Mouse (Mus musculus): ENCODE results near the gene Suclg1. TPM values are rescaled to one million over a fixed set of nuclear protein-coding genes. Genes with fewer than 3 reads are reported as not detected.

Gene Suclg1
- polyA plus RNA-seq, 1 experiment from 2014 or later = 176 TPM

DNA sequence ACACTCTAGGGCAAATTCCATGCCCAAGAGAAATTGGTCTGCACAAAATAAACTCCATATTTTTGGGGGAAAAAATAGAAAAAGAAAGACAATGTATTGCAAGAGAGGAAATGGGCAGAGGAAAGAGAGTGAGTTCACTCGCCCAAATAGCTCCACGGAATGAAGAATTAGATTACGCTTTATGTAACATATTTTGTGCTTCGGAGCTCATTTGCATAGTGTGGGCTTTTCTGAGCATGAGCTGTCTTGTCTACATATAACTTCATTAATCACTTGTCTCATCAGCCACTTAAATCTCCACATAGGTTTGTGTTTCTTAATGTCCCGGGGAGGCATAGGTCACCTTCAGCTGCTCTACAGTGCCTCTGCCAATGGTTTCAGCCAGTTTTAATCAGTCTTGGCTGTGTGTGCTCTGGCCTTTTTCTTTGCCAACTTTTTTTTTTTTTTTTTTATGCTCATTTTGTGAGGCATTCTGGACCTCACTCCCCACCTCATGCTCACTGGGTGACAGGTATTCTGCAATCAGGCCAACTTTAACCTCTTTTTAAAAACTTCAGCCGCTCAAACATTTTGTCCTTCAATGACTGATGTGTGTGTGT, 13.8 kb upstream of the Suclg1 start:
- Histone ChIP-seq H3K4me1 (ENCODE audit: control insufficient read depth, insufficient read depth, low read length) (no peaks in the 10 kb centered on the region), H3K4me2 (ENCODE audit: low read depth, severe bottlenecking) (no peak overlapping the region), H3K9me3 (ENCODE audit: control insufficient read depth, low read length) (no peaks in the 10 kb centered on the region), H3K4me3 (ENCODE audit: low read depth, low read length) (no peak overlapping the region), H3K36me3 (ENCODE audit: control insufficient read depth, insufficient read depth, low read length) (no peaks in the 10 kb centered on the region), H3K27ac (replicated peaks; ENCODE audit: low read depth, low read length) (no peak overlapping the region), H3K27me3 (ENCODE audit: control insufficient read depth, insufficient read depth, low read length) (no peaks in the 10 kb centered on the region), H3K9ac (ENCODE audit: low read length) (no peak overlapping the region)
- 88% methylated on average over 6 of the region's 6 CpGs for WGBS
- DNase-seq (ENCODE audit: low spot score) = no peak
- no peak for ATAC-seq (ENCODE audit: insufficient number of reproducible peaks, low FRiP score, low TSS enrichment, low read depth)

DNA sequence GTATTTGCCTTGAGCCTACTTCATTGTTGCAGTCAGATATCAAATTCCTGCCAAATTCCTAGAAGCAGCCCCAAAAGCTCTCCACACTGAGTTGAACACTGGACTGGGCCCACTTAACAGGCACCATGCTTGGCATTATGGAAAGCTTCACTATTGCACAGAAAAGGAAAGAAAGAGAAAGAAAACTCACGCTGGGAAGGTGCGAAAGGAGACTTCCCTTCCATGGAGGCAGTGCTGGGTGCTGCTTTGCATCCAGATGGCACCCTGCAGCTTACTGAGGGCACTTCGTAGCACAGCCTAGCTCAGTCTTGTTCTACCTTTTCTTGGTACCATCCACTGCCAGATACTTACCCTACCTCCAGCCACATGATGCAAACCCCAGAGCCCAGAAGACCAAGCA, 12.5 kb upstream of the Suclg1 start:
- no peak for DNase-seq (ENCODE audit: low spot score)
- H3K27me3 ChIP-seq (ENCODE audit: control insufficient read depth, insufficient read depth, low read length) = no peaks in the 10 kb centered on the region
- no peaks in the 10 kb centered on the region for H3K9me3 ChIP-seq (ENCODE audit: control insufficient read depth, low read length)
- no peak overlapping the region for H3K9ac ChIP-seq (ENCODE audit: low read length)
- H3K27ac ChIP-seq (replicated peaks; ENCODE audit: low read depth, low read length) = no peak overlapping the region
- H3K4me1 ChIP-seq (ENCODE audit: control insufficient read depth, insufficient read depth, low read length) = no peaks in the 10 kb centered on the region
- no peak for ATAC-seq (ENCODE audit: insufficient number of reproducible peaks, low FRiP score, low TSS enrichment, low read depth)
- no peaks in the 10 kb centered on the region for H3K36me3 ChIP-seq (ENCODE audit: control insufficient read depth, insufficient read depth, low read length)
- no peak overlapping the region for H3K4me2 ChIP-seq (ENCODE audit: low read depth, severe bottlenecking)
- 82% methylated on average over 3 of the region's 3 CpGs for WGBS
- H3K4me3 ChIP-seq (ENCODE audit: low read depth, low read length) = no peak overlapping the region

DNA sequence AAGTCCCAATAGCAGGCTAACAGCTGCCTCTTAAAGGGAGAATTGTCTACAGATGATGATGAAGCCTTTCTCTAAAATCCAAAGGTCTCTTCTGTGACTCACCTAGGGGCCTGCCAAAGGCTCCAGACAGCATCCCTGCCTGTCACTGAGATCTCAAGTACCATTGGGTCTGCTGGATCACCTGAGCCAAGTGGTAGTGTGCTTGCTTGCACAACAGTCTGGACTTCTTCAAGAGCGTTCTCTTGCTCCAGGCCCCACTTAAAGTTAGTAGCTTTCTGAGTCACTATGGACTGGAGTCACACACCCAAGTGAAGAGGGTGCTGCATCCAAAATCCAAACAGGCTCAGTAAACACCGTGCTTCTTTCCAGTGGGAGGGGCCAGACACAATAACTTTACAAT, 1.4 kb upstream of the Suclg1 start:
- Histone ChIP-seq H3K4me3 (ENCODE audit: low read depth, low read length) (no peak overlapping the region), H3K27ac (replicated peaks; ENCODE audit: low read depth, low read length) (no peak overlapping the region), H3K36me3 (ENCODE audit: control insufficient read depth, insufficient read depth, low read length) (no peaks in the 10 kb centered on the region), H3K9ac (ENCODE audit: low read length) (no peak overlapping the region), H3K4me1 (ENCODE audit: control insufficient read depth, insufficient read depth, low read length) (no peaks in the 10 kb centered on the region), H3K4me2 (ENCODE audit: low read depth, severe bottlenecking) (no peak overlapping the region), H3K27me3 (ENCODE audit: control insufficient read depth, insufficient read depth, low read length) (no peaks in the 10 kb centered on the region), H3K9me3 (ENCODE audit: control insufficient read depth, low read length) (no peaks in the 10 kb centered on the region)
- WGBS = 78% methylated on average over 2 of the region's 2 CpGs
- DNase-seq (ENCODE audit: low spot score) = no peak
- no peak for ATAC-seq (ENCODE audit: insufficient number of reproducible peaks, low FRiP score, low TSS enrichment, low read depth)

DNA sequence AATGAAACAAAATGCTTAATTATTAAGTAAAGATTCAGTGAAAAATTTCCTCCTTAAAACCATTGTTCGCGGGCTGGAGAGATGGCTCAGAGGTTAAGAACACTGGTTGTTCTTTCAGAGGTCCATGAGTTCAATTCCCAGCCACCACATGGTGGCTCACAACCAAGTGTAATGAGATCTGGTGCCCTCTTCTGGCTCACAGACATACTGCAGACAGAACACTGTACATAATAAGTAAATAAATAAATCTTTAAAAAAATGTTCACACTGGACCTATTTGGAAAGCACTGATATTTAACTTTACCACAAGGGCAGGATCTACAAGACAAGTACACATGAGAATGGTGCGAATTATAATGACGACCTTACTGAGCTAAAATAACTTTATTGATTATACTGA, 730 bp upstream of the Suclg1 start:
- Histone ChIP-seq H3K36me3 (ENCODE audit: control insufficient read depth, insufficient read depth, low read length) (no peaks in the 10 kb centered on the region), H3K9ac (ENCODE audit: low read length) (no peak overlapping the region), H3K27me3 (ENCODE audit: control insufficient read depth, insufficient read depth, low read length) (no peaks in the 10 kb centered on the region), H3K4me3 (ENCODE audit: low read depth, low read length) (no peak overlapping the region), H3K4me2 (ENCODE audit: low read depth, severe bottlenecking) (no peak overlapping the region; the same call in 1 of the 2 replicates), H3K9me3 (ENCODE audit: control insufficient read depth, low read length) (no peaks in the 10 kb centered on the region), H3K27ac (replicated peaks; ENCODE audit: low read depth, low read length) (no peak overlapping the region), H3K4me1 (ENCODE audit: control insufficient read depth, insufficient read depth, low read length) (no peaks in the 10 kb centered on the region)
- 44% methylated on average over 4 of the region's 4 CpGs for WGBS
- ATAC-seq (ENCODE audit: insufficient number of reproducible peaks, low FRiP score, low TSS enrichment, low read depth) (no peak), DNase-seq (ENCODE audit: low spot score) (peak; percentile 57)

DNA sequence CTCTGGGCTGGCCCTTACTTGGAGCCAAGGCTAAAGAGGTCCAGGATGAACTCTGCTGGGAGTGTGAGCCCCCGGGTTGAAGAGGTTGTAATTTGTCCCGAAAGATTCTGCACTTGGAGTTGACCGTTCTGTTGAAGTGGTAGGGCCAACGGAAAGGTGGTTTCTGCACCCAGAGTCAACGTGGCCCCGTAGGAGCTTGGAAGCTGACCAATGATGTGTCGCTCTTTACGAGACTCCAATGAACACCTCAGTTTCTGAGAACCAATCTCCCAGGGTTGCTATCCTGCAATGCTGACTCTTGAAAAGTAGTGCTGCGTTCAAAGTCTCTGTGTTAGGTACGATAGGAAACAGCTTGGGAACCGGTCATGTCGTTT, 854 bp downstream of the Suclg1 start:
- H3K27me3 ChIP-seq (ENCODE audit: control insufficient read depth, insufficient read depth, low read length) = no peaks in the 10 kb centered on the region

GRCm38 (mm10) chr6:73249851-73250250, 1.7 kb downstream of the Suclg1 start:
- 85% methylated on average over 4 of the region's 4 CpGs for WGBS
- no peak overlapping the region for H3K9ac ChIP-seq (ENCODE audit: low read length)
- no peak overlapping the region for H3K4me2 ChIP-seq (ENCODE audit: low read depth, severe bottlenecking)
- no peak overlapping the region for H3K4me3 ChIP-seq (ENCODE audit: low read depth, low read length)
- DNase-seq (ENCODE audit: low spot score) = no peak
- H3K36me3 ChIP-seq (ENCODE audit: control insufficient read depth, insufficient read depth, low read length) = no peaks in the 10 kb centered on the region
- H3K27ac ChIP-seq (replicated peaks; ENCODE audit: low read depth, low read length) = no peak overlapping the region
- H3K9me3 ChIP-seq (ENCODE audit: control insufficient read depth, low read length) = no peaks in the 10 kb centered on the region
- ATAC-seq (ENCODE audit: insufficient number of reproducible peaks, low FRiP score, low TSS enrichment, low read depth) = no peak
- H3K4me1 ChIP-seq (ENCODE audit: control insufficient read depth, insufficient read depth, low read length) = no peaks in the 10 kb centered on the region
- H3K27me3 ChIP-seq (ENCODE audit: control insufficient read depth, insufficient read depth, low read length) = no peaks in the 10 kb centered on the region

More for the DNA sequence above, 854 bp downstream of the Suclg1 start:
- H3K9ac ChIP-seq (ENCODE audit: low read length) = peak overlapping the region; percentile 90
- no peaks in the 10 kb centered on the region for H3K4me1 ChIP-seq (ENCODE audit: control insufficient read depth, insufficient read depth, low read length)
- DNase-seq (ENCODE audit: low spot score) = peak; percentile 33
- H3K4me2 ChIP-seq (ENCODE audit: low read depth, severe bottlenecking) = peak overlapping the region; percentile 52
- no peak overlapping the region for H3K27ac ChIP-seq (replicated peaks; ENCODE audit: low read depth, low read length)
- no peaks in the 10 kb centered on the region for H3K9me3 ChIP-seq (ENCODE audit: control insufficient read depth, low read length)
- peak; percentile 19; the same call in 1 of the 2 replicates for ATAC-seq (ENCODE audit: insufficient number of reproducible peaks, low FRiP score, low TSS enrichment, low read depth)
- H3K36me3 ChIP-seq (ENCODE audit: control insufficient read depth, insufficient read depth, low read length) = no peaks in the 10 kb centered on the region
- 10% methylated on average over 12 of the region's 12 CpGs for WGBS
- H3K4me3 ChIP-seq (ENCODE audit: low read depth, low read length) = peak overlapping the region; percentile 90

GRCm38 (mm10) chr6:73251336-73251735, 3.2 kb downstream of the Suclg1 start:
- WGBS = 96% methylated on average over 11 of the region's 11 CpGs
- no peak overlapping the region for H3K4me2 ChIP-seq (ENCODE audit: low read depth, severe bottlenecking)
- no peak overlapping the region for H3K9ac ChIP-seq (ENCODE audit: low read length)
- no peak overlapping the region for H3K4me3 ChIP-seq (ENCODE audit: low read depth, low read length)
- DNase-seq (ENCODE audit: low spot score) = no peak
- H3K27ac ChIP-seq (replicated peaks; ENCODE audit: low read depth, low read length) = no peak overlapping the region
- no peaks in the 10 kb centered on the region for H3K4me1 ChIP-seq (ENCODE audit: control insufficient read depth, insufficient read depth, low read length)
- H3K27me3 ChIP-seq (ENCODE audit: control insufficient read depth, insufficient read depth, low read length) = no peaks in the 10 kb centered on the region
- H3K36me3 ChIP-seq (ENCODE audit: control insufficient read depth, insufficient read depth, low read length) = no peaks in the 10 kb centered on the region
- H3K9me3 ChIP-seq (ENCODE audit: control insufficient read depth, low read length) = no peaks in the 10 kb centered on the region
- ATAC-seq (ENCODE audit: insufficient number of reproducible peaks, low FRiP score, low TSS enrichment, low read depth) = no peak

- no peak overlapping the region for H3K4me3 ChIP-seq (ENCODE audit: low read depth, low read length)
- H3K9me3 ChIP-seq (ENCODE audit: control insufficient read depth, low read length) = no peaks in the 10 kb centered on the region
- H3K4me2 ChIP-seq (ENCODE audit: low read depth, severe bottlenecking) = no peak overlapping the region
- H3K27me3 ChIP-seq (ENCODE audit: control insufficient read depth, insufficient read depth, low read length) = no peaks in the 10 kb centered on the region
- no peak overlapping the region for H3K9ac ChIP-seq (ENCODE audit: low read length)
- H3K36me3 ChIP-seq (ENCODE audit: control insufficient read depth, insufficient read depth, low read length) = no peaks in the 10 kb centered on the region
- no peaks in the 10 kb centered on the region for H3K4me1 ChIP-seq (ENCODE audit: control insufficient read depth, insufficient read depth, low read length)
- H3K27ac ChIP-seq (replicated peaks; ENCODE audit: low read depth, low read length) = no peak overlapping the region
- ATAC-seq (ENCODE audit: insufficient number of reproducible peaks, low FRiP score, low TSS enrichment, low read depth) (no peak), DNase-seq (ENCODE audit: low spot score) (no peak)
Measured at GRCm38 (mm10) chr6:73252396-73252795, 4.2 kb downstream of the Suclg1 start.

- WGBS = 85% methylated on average over 2 of the region's 2 CpGs
- ATAC-seq (ENCODE audit: insufficient number of reproducible peaks, low FRiP score, low TSS enrichment, low read depth) (no peak), DNase-seq (ENCODE audit: low spot score) (no peak)
- no peaks in the 10 kb centered on the region for H3K9me3 ChIP-seq (ENCODE audit: control insufficient read depth, low read length)
- no peak overlapping the region for H3K4me2 ChIP-seq (ENCODE audit: low read depth, severe bottlenecking)
- no peaks in the 10 kb centered on the region for H3K4me1 ChIP-seq (ENCODE audit: control insufficient read depth, insufficient read depth, low read length)
- H3K27me3 ChIP-seq (ENCODE audit: control insufficient read depth, insufficient read depth, low read length) = no peaks in the 10 kb centered on the region
- no peak overlapping the region for H3K4me3 ChIP-seq (ENCODE audit: low read depth, low read length)
- no peak overlapping the region for H3K9ac ChIP-seq (ENCODE audit: low read length)
- no peaks in the 10 kb centered on the region for H3K36me3 ChIP-seq (ENCODE audit: control insufficient read depth, insufficient read depth, low read length)
- H3K27ac ChIP-seq (replicated peaks; ENCODE audit: low read depth, low read length) = no peak overlapping the region
Measured at GRCm38 (mm10) chr6:73253006-73253405, 4.8 kb downstream of the Suclg1 start.
